Mouse (Mus musculus) midbrain, embryonic 13.5 days (tissue): ENCODE measurements around the gene Arl3. TPM values are rescaled to one million over a fixed set of nuclear protein-coding genes. Genes with fewer than 3 reads are reported as not detected.
"Not testable (repeated sequence)": the region's sequence is repeated elsewhere in the genome, so short reads cannot be mapped to it uniquely, and the experiment has no call there.

ENCODE experiments used
- ATAC-seq: fragments of 200-750 bp; cut with Nextera tagmentation; 2 replicates; pipeline ENCODE4 v1.8.0; 2017; ENCODE audit warnings: mild to moderate bottlenecking, moderate TSS enrichment, moderate library complexity
- H3K27ac ChIP-seq: fragments of 300-500 bp; sonication (generic); 2 replicates; pipeline ENCODE4 v1.5.1; 2015; ENCODE audit warnings: inconsistent platforms, mild to moderate bottlenecking, moderate library complexity
- H3K27me3 ChIP-seq: fragments of 300-500 bp; sonication (generic); 2 replicates; pipeline ENCODE4 v1.6.1; 2015; ENCODE audit warnings: mild to moderate bottlenecking, inconsistent platforms
- H3K36me3 ChIP-seq: fragments of 300-500 bp; sonication (generic); 2 replicates; pipeline ENCODE4 v1.6.1; 2015; ENCODE audit warnings: mild to moderate bottlenecking, inconsistent platforms
- H3K4me1 ChIP-seq: fragments of 300-500 bp; sonication (generic); replicated peaks from 2 replicates; pipeline ENCODE4 v1.6.1; 2015; ENCODE audit warnings: inconsistent platforms
- H3K4me2 ChIP-seq: fragments of 300-500 bp; sonication (generic); replicated peaks from 2 replicates; pipeline ENCODE4 v1.6.1; 2015; ENCODE audit warnings: moderate library complexity, mild to moderate bottlenecking, inconsistent platforms
- H3K4me3 ChIP-seq: fragments of 300-500 bp; sonication (generic); replicated peaks from 2 replicates; pipeline ENCODE4 v1.5.1; 2015; ENCODE audit warnings: mild to moderate bottlenecking, inconsistent platforms
- H3K9ac ChIP-seq: fragments of 300-500 bp; sonication (generic); replicated peaks from 2 replicates; pipeline ENCODE4 v1.6.1; 2015; ENCODE audit warnings: mild to moderate bottlenecking, inconsistent platforms
- H3K9me3 ChIP-seq: fragments of 300-500 bp; sonication (generic); 2 replicates; pipeline ENCODE4 v1.6.1; 2016; ENCODE audit warnings: mild to moderate bottlenecking, inconsistent platforms
- WGBS: fragments of 180-500 bp; shearing (Covaris S2); methylation state at CpG from one replicate; pipeline ENCODE4 v1.1.7; 2015; 5-methylcytosine and 5-hydroxymethylcytosine counted together
- polyA plus RNA-seq: library from polyadenylated mRNA; unstranded; fragments of >200 nt; fragmentation: Nextera tagmentation; extraction: Ambion mirVana; gene quantifications from 2 replicates; pipeline ENCODE4 v1.2.1, GENCODE M21; 2015

Gene Arl3
- polyA plus RNA-seq, 1 experiment from 2014 or later = 238 TPM

- 53% methylated on average over 6 of the region's 6 CpGs for WGBS
- Histone ChIP-seq H3K9me3 (no peaks in the 10 kb centered on the region), H3K9ac (peak overlapping the region; percentile 74), H3K27ac (no peak overlapping the region), H3K4me3 (peak overlapping the region; percentile 62), H3K27me3 (no peaks in the 10 kb centered on the region), H3K4me2 (peak overlapping the region; percentile 78), H3K36me3 (no peaks in the 10 kb centered on the region), H3K4me1 (peaks cover 24% of the 10 kb centered on the region)
- ATAC-seq = no peak
Measured at GRCm38 (mm10) chr19:46573990-46574389, 992 bp upstream of the Arl3 start.

- peak overlapping the region; percentile 78 for H3K4me2 ChIP-seq
- H3K9me3 ChIP-seq = no peaks in the 10 kb centered on the region
- peak overlapping the region; percentile 62 for H3K4me3 ChIP-seq
- H3K9ac ChIP-seq = peak overlapping the region; percentile 73
- no peaks in the 10 kb centered on the region for H3K27me3 ChIP-seq
- H3K36me3 ChIP-seq = peaks cover 2% of the 10 kb centered on the region
- peaks cover 24% of the 10 kb centered on the region for H3K4me1 ChIP-seq
- WGBS = under 1% methylated on average over 17 of the region's 17 CpGs
- peak; percentile 68 for ATAC-seq
- peak overlapping the region; percentile 76 for H3K27ac ChIP-seq
Measured at GRCm38 (mm10) chr19:46572548-46572947, 450 bp downstream of the Arl3 start.

DNA sequence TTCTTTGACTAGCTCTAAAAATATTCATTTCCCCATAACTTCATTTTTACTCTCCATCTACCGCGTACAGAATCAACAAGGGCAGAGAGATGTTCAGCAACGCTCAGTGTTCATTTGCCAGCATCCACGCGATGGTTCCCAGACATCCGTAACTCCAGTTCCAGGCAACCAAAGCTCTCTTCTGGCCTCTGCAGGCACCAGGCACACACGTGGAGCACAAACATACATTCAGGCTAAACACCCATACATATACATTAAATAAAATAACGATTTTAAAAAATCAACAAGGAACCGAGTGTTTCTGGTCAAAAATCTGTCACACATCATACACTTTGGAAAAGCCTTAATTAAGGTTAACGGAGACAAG lies 1.1 kb downstream of the Arl3 start:
- ATAC-seq = no peak
- WGBS = 13% methylated on average over 10 of the region's 10 CpGs
- Histone ChIP-seq H3K4me2 (peak overlapping the region; percentile 78), H3K4me3 (peak overlapping the region; percentile 62), H3K27ac (no peak overlapping the region), H3K36me3 (peaks cover 7% of the 10 kb centered on the region), H3K9ac (peak overlapping the region; percentile 73), H3K4me1 (peaks cover 24% of the 10 kb centered on the region), H3K9me3 (no peaks in the 10 kb centered on the region), H3K27me3 (no peaks in the 10 kb centered on the region)

DNA sequence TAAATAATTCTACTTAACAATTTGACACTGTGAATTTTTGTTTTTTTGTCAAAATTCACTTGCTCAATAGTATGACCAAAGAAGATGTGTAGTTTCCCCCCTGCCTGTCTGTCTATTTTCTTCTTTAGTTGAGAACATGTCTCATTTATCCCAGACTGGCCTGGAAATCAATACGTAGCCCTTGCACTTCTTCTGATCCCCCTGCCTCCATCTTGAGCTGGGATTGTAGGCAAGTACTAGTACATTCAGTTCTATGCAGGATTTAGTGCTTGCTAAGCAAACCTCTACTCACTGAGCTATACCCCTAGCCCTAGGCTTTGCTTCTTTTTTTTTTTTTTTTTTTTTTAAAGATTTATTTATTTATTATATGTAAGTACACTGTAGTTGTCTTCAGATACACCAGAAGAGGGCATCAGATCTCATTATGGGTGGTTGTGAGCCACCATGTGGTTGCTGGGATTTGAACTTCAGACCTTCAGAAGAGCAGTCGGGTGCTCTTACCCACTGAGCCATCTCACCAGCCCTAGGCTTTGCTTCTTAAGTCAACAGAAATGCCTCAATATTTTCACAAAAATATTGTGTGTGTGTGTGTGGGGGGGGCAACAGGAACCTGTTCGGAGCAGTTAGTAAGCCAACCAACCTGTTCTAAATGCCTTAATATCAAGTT lies 1.7 kb downstream of the Arl3 start:
- WGBS = 74% methylated on average over 3 of the region's 3 CpGs
- H3K4me1 ChIP-seq = peaks cover 24% of the 10 kb centered on the region
- peak overlapping the region; percentile 78 for H3K4me2 ChIP-seq
- H3K4me3 ChIP-seq = peak overlapping the region; percentile 62
- not testable (repeated sequence) for H3K9me3 ChIP-seq, H3K27ac ChIP-seq, H3K27me3 ChIP-seq, H3K36me3 ChIP-seq, ATAC-seq
- H3K9ac ChIP-seq = peak overlapping the region; percentile 73; the same call in 1 of the 2 replicates

- Histone ChIP-seq H3K4me3 (no peak overlapping the region), H3K4me2 (no peak overlapping the region), H3K27me3 (no peaks in the 10 kb centered on the region), H3K27ac (no peak overlapping the region), H3K9ac (no peak overlapping the region), H3K9me3 (no peaks in the 10 kb centered on the region), H3K36me3 (peaks cover 18% of the 10 kb centered on the region), H3K4me1 (0 out of 2 replicates have a peak, but pooled peaks cover 3% of the 10 kb centered on the region)
- 71% methylated on average over 14 of the region's 14 CpGs for WGBS
- ATAC-seq = no peak
Measured at GRCm38 (mm10) chr19:46564043-46564462, 8.9 kb downstream of the Arl3 start.

DNA sequence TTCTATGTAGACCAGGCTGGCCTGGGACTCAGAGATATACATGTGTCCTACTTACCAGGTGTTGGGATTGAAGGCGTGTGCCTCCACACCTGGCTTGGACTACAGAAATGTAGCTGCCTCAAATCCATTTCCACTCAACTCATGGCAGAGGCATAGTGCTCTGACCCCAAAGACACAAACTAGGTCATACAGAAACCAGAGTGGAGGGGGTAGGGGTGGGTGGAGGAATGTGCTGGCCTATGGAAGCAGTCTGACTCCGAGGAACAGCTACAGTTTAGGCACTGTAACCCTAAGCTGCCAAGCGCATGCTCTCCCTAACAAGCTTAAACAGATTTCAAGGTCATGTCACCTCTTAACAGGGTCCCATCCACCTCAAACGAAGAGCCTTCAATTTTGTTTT lies 9.4 kb downstream of the Arl3 start:
- 85% methylated on average over 4 of the region's 4 CpGs for WGBS
- H3K4me2 ChIP-seq = no peak overlapping the region

DNA sequence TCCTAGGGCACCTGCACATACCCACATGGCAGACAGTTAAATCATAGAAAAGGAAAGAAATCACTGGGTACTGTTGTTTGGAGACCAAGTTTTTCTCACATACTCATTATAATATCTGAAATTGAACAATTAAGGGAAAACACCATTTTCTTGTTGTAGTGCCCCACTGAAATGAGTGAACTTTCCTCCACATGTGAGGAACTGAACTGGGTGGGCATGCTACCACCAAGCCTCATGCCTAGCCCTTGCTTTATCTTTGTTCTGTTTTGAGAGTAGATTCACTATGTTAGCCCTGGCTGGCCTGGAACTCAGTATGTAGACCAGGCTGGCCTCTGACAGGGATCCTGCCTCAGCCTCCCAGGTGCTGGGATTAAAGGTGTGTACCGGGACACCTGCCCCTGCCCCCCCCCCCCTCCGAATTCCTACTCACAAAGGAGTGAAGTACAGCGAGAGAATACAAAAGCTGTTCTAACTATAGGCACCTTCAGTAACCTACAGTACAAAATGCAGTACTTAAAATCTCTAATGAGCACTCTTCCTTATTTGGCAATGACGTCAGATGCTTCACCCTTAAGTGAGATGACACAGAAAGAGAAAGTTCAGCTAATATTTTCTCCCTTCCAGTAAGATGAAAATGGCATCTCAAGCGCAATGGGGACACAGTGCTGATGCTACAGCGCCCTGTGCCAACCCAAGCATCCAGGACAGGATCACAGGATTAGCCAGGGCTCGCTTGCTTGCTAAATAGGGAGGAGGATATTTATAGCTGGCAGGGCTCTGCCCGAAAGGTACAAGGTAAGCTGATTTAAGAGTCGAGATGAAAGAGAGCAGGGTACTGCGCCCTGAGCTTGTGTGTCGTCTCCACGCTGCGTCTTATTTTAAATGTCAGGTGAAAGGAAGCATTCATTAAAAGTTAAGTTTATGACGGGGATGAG lies 10.2 kb downstream of the Arl3 start:
- Histone ChIP-seq H3K4me3 (no peak overlapping the region), H3K36me3 (peaks cover 21% of the 10 kb centered on the region), H3K4me1 (0 out of 2 replicates have a peak, but pooled peaks cover 3% of the 10 kb centered on the region), H3K9me3 (no peaks in the 10 kb centered on the region), H3K4me2 (no peak overlapping the region), H3K27me3 (no peaks in the 10 kb centered on the region), H3K9ac (no peak overlapping the region), H3K27ac (no peak overlapping the region)
- WGBS = 88% methylated on average over 14 of the region's 14 CpGs
- ATAC-seq = no peak

More for the DNA sequence above, 9.4 kb downstream of the Arl3 start:
- no peaks in the 10 kb centered on the region for H3K27me3 ChIP-seq
- H3K9me3 ChIP-seq = no peaks in the 10 kb centered on the region
- 0 out of 2 replicates have a peak, but pooled peaks cover 3% of the 10 kb centered on the region for H3K4me1 ChIP-seq
- ATAC-seq = no peak
- H3K9ac ChIP-seq = no peak overlapping the region
- H3K4me3 ChIP-seq = no peak overlapping the region
- H3K36me3 ChIP-seq = peaks cover 18% of the 10 kb centered on the region
- H3K27ac ChIP-seq = no peak overlapping the region

DNA sequence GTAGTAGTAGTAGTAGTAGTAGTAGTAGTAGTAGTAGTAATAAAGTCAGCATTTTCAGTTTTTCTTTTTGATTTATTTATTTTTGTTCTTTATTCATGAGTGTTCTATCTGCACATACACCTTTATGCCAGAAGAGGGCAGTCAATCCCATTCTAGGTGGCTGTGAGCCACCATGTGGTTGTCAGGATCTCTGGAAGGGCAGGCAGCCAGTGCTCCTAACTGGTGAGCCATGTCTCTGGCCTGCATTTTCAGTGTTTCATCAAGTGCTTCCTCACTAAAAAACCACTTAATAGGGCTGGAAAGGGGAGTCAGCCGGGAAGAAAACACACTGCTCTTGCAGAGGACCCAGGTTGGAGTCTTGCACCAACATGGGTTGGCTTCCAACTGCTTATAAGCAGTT lies 10.9 kb downstream of the Arl3 start:
- 0 out of 2 replicates have a peak, but pooled peaks cover 3% of the 10 kb centered on the region for H3K4me1 ChIP-seq
- no peak for ATAC-seq
- H3K4me3 ChIP-seq = no peak overlapping the region
- no peaks in the 10 kb centered on the region for H3K9me3 ChIP-seq
- WGBS = 28% methylated on average over 1 of the region's 1 CpGs
- H3K27me3 ChIP-seq = no peaks in the 10 kb centered on the region
- no peak overlapping the region for H3K4me2 ChIP-seq
- no peak overlapping the region for H3K27ac ChIP-seq
- H3K36me3 ChIP-seq = peaks cover 23% of the 10 kb centered on the region
- H3K9ac ChIP-seq = no peak overlapping the region

- ATAC-seq = no peak
- H3K36me3 ChIP-seq = peaks cover 45% of the 10 kb centered on the region
- no peak overlapping the region for H3K9ac ChIP-seq
- H3K27me3 ChIP-seq = no peaks in the 10 kb centered on the region
- H3K27ac ChIP-seq = no peak overlapping the region
- H3K4me3 ChIP-seq = no peak overlapping the region
- 77% methylated on average over 12 of the region's 12 CpGs for WGBS
- H3K4me2 ChIP-seq = no peak overlapping the region
- H3K9me3 ChIP-seq = no peaks in the 10 kb centered on the region
- H3K4me1 ChIP-seq = peaks cover 6% of the 10 kb centered on the region
Measured at GRCm38 (mm10) chr19:46558631-46559030, 14.4 kb downstream of the Arl3 start.

- Histone ChIP-seq H3K4me1 (peaks cover 11% of the 10 kb centered on the region), H3K4me3 (no peak overlapping the region), H3K9ac (no peak overlapping the region), H3K9me3 (no peaks in the 10 kb centered on the region), H3K36me3 (peaks cover 45% of the 10 kb centered on the region), H3K27ac (no peak overlapping the region), H3K4me2 (no peak overlapping the region), H3K27me3 (no peaks in the 10 kb centered on the region)
- 83% methylated on average over 8 of the region's 8 CpGs for WGBS
- ATAC-seq = no peak
Measured at GRCm38 (mm10) chr19:46558009-46558408, 15.0 kb downstream of the Arl3 start.

- Histone ChIP-seq H3K27me3 (no peaks in the 10 kb centered on the region), H3K4me2 (no peak overlapping the region), H3K4me1 (peaks cover 11% of the 10 kb centered on the region), H3K4me3 (no peak overlapping the region), H3K27ac (peak overlapping the region; percentile 56), H3K9me3 (no peaks in the 10 kb centered on the region), H3K9ac (no peak overlapping the region), H3K36me3 (peaks cover 70% of the 10 kb centered on the region)
- ATAC-seq = peak; percentile 79
- WGBS = 64% methylated on average over 11 of the region's 11 CpGs
Measured at GRCm38 (mm10) chr19:46553541-46553955, 19.4 kb downstream of the Arl3 start.

- no peak overlapping the region for H3K4me2 ChIP-seq
- peaks cover 73% of the 10 kb centered on the region for H3K36me3 ChIP-seq
- H3K4me3 ChIP-seq = no peak overlapping the region
- ATAC-seq = no peak
- WGBS = 92% methylated on average over 3 of the region's 4 CpGs
- H3K9ac ChIP-seq = no peak overlapping the region
- peaks cover 18% of the 10 kb centered on the region for H3K4me1 ChIP-seq
- no peaks in the 10 kb centered on the region for H3K27me3 ChIP-seq
- no peak overlapping the region for H3K27ac ChIP-seq
- no peaks in the 10 kb centered on the region for H3K9me3 ChIP-seq
Measured at GRCm38 (mm10) chr19:46552496-46552895, 20.5 kb downstream of the Arl3 start.
